Mouse (Mus musculus) cerebellum, adult 11-12 months (tissue): ENCODE results near the gene Zcchc24.
A peak's percentile ranks its signal among the peaks of the same experiment; 100 is the strongest.

ENCODE experiments used
- DNase-seq: peaks from one replicate; pipeline ENCODE4 v3.0.0; 2022

Gene Zcchc24

DNA sequence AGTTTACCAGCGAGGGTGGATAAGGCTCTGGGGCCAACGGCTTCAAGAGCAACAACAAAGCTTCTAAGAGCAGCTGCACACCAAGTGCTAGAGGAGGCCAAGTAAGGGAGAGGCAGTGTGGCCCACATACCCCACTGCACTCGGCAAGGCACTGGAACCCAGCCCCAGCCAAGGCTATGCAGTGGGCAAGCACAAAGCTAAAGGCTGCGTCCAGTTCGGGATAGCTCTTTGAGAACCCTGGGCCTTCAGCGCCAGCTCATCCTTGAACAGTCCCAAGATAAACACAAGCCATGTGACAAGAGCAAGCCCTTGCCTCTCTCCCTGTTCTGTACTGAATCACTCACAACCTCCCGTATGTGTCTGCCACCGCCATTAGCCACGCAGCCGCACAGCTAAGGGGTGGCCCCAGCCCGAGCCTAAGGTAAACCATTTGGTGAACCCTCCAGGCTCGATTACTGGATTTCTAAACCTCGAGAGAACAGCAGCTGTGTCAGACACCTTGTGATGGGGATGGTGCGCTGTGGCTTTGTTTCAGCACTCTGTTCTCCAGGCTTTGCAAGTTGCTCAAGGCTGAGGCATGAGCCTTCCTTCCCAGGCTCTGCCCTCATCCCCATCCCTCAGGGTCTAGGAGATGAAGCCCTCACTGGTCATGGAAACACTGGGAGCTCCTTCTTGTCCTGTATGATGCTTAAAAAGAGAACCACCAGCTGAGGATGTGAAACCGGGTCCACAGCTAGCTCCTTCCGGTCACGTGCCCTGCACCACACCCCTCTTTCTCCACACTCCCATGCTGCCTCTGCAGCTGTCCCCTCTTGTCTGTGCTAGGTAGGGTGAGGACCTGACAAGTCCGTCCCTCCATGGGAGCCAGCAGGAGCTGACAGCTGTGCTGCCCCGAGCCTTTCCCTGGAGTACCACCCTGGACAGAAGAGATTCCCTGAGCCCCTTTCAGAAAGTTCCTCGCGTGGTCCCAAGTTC is 21.6 kb downstream of the Zcchc24 start:
- no peak for DNase-seq

- DNase-seq = no peak
Observed at GRCm38 (mm10) chr14:25746371-25746770, 22.5 kb downstream of the Zcchc24 start.

GRCm38 (mm10) chr14:25745365-25746184 is 23.3 kb downstream of the Zcchc24 start:
- DNase-seq = no peak

DNA sequence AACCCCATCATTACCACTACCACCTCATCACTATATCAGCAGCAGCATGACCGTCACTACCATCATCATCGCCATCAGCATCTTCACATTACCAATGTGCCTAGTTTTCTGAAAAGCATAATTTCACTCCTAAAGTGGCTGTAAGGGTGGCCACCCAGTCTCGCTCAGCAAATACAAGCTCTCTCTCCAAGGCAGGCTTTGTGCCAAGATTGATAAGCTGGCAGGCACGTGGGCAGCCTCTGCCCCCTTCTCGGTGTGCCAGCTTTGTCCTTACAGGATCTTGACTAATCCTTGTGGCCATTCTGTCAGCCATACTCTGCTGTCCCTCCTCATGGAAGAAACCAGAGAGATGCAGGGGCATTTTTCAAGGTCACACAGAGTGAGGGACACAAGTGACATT is 25.9 kb downstream of the Zcchc24 start:
- no peak for DNase-seq

GRCm38 (mm10) chr14:25741840-25742367 is 26.9 kb downstream of the Zcchc24 start:
- DNase-seq = no peak

GRCm38 (mm10) chr14:25741211-25741610 is 27.6 kb downstream of the Zcchc24 start:
- DNase-seq = no peak

GRCm38 (mm10) chr14:25739957-25740565 is 28.8 kb downstream of the Zcchc24 start:
- DNase-seq = peak; percentile 75

DNA sequence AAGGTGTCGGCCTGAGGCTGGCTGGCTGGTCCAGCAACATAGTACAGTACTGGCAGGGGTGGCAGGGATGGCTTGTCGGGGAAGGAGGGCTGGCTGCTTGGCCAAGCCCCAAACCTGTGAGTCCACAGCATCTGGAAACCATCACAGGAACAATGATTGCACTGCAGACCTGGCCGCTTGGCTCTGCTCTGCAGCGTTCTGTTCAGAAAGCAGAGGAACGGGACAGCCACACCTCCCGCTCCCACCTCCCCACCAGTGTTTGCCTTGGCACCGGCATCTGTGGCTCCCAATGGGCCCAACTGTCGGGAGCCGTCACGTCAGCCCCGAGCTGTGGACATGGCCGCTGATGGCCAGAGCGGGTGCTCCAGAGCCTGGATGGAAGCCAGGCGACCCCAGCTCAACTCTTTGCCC is 30.2 kb downstream of the Zcchc24 start:
- no peak for DNase-seq

DNA sequence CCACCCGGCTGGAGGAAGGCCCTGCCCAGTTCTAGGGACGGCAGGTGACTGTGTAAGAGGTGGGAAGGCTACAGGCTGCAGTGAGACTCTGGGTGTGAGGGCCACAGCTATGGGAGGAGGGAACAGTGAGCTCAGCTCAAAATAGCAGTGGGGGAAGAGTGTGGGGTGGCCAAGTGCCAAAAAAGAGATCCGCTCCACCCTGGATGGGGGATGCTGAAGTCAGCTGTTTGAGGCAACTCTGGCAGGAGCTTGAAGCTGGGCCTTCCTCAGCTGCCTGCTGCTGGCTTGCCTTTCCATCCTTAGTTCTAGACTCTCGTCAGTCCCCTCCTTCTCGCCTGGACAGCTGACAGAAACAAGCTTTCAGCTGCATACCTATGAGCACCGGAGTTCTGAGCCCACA is 32.2 kb downstream of the Zcchc24 start:
- peak; percentile 33 for DNase-seq

DNA sequence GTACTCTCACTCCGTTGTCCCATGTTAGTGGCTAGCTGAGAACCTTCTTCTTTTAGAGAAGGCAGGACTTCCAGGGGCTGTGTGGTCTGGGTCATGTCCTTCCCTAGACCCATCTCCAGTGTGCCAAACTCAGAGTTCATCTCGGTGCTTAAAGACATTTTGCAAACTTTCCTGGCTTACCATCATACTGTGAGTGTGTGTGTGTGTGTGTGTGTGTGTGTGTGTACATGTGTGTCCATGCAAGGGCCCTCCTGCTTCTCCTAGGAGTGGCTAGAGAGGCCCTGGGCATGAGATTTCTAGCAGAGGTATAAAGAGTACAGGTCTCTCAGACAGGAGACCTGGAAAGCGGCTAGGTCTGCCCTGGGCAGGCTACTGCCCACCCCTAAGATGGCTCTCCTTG is 32.7 kb downstream of the Zcchc24 start:
- no peak for DNase-seq

DNA sequence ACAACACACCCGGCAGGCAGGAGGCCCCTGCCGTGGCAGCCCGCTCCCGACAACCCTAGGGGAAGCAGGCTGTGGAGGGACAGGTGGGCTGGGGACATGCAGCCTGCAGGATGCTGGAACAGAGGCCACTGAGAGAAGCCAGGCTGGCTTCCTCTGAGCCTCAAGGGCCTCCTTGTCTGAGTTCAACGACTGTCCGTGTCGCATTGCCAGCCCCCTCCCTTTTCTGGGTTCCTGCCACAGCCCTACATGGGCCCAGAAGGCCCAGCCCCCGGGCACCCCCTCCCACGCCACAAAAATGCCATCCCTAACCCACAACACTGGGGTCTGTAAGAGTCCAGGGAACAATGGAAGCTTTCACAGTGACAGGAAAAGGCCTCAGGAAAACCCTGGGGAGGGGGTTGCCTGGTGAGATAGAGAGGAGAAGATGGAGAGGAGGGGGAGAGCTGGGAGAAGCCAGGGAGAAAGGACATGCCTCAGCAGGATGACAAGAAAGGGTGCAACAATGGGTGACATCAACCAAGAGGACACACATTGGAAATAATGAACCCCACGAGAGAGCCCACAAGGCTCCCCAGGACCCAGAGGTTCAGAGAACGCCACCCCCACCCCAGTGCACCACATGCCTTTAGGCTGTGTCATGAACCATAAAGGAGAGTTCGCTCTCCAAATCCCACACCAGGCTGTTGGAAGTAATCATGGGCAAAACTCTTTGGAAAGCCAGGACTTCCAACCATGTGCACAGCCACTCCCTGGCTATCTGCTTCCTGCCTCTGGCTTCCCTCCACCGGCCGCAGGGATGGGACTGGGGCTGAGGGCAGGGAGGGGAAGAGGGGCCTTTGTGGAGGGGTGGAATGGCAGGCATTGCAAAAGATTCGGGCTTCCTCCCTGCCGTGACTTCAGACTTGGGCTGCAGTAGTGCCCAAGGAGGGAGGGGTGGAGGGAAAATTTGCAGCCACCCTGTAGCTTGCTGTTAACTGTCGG is 33.8 kb downstream of the Zcchc24 start:
- DNase-seq = no peak

DNA sequence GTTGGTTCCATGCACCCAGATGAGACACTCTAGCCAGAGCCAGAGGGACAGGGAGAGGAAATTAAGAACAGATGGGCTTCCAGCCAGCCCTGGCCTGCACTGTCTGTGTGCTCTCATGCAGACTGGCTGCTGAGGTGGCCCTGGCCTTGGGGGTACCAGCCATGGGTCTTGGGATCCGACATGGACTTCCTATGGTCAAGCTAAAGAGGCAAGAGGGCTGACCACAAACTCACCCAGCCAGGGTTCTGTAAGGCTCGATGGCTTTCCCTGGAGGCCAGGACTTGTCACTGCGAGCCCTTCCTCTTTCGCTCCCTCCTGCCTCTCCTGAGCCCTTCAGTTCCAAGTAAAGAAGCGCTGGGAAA is 41.7 kb downstream of the Zcchc24 start:
- DNase-seq = no peak

DNA sequence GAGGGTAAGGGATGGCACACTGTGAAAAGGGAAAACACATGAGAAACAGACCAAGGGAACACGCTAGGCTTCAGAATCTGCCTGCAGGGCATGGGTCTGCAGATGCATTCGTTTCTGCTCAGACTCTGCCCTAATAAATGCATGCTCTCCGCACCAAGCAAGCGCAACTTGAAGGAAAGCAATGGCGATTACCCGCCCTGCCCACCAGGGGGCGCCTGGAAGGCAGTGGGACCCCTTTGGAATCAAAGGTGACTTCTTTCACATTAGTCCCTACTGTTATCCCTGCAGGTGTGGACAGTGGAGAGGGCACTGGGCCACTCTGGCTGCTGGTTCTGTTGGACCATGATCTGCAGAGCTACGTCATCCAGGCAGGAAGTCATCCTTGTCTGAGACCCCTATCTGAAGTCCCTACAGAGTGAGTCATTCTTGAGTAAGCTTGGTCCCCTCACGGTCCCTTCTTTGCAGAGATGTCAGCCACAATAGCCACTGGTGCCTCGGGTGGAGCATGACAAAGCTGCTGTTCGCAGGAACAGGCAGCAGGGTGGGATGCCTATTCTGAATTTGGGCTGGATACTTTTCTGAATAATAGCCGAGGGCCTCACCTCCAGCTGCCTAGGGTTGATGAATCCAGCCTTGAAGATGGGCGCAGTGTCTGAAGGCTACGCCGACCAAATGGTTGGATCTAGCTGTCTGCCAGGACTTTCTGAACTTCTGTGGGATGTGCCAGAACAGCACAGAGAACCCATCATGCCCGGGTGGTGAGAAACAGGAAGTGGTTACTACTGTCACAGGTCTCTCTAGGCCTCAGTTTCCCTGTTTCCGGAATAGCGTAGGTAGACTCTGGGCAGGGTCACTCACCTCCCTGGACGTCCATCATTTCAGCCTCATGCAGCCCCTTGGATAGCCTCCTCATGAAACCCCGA is 42.4 kb downstream of the Zcchc24 start:
- no peak for DNase-seq

GRCm38 (mm10) chr14:25725690-25726089 is 43.1 kb downstream of the Zcchc24 start:
- DNase-seq = no peak

DNA sequence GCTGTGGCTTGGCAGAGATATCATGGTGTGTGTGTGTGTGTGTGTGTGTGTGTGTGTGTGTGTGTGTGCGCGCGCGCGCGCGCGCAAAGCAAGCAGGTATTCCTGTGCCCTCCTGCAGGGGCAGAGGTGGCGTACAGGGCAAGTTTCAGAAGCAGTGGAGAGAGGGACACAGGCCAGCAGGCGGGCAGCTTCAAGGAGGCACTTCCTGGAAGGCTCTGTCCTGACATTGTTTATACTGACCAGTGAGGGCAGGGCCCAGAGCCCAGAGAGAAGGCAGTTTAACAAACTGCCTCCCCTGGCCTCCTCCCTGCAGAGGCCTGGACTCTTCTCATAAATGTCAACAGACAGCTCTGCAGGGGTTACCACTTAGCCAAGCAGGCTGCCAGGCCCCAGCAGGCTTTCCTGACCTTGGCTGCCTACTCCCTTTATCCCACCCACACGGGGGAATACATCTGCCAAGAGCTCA is 43.8 kb downstream of the Zcchc24 start:
- DNase-seq = peak; percentile 57

- DNase-seq = no peak
Observed at GRCm38 (mm10) chr14:25720962-25721707, 47.7 kb downstream of the Zcchc24 start.

DNA sequence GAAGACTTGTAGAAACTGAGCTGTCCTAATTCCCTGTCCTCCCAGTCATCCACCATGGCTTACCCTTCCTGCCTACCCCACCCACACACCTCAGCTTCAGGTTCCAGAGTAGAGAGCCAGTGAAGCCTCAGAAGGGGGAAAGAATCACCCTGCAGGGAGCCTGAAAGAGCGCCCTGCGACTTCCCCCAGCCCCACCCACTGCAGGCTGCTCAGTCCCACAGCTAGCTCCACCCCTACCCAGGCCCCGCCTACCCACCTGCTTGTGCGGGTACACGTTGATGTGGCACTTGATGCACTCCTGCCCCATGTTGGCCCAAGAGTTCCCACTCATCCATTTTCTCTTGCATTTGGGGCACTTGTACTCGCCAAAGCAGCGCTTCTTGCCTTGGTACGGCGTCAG is 49.5 kb downstream of the Zcchc24 start:
- no peak for DNase-seq

GRCm38 (mm10) chr14:25718471-25718870 is 50.4 kb downstream of the Zcchc24 start:
- DNase-seq = no peak

GRCm38 (mm10) chr14:25717718-25718117 is 51.1 kb downstream of the Zcchc24 start:
- no peak for DNase-seq

DNA sequence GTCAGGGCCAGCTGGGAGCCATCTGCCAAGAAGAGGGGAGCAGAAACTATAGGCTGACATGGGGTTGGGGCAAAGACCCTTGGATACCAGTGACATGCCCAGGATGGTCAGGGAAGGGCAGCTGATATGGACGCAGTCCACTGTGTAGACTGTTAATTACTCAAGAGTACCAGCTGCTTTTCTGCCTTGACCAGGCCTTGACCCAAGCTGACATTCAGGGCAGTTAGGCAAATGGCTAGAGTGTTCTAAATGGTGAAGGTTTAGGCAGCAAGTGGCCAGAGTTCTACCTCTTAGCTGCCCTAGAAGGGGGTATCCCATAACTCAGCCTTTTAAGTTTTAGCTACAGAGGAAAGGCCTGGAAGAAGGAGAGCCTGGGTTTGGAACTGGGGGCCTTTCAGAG is 52.3 kb downstream of the Zcchc24 start:
- DNase-seq = no peak
